Mouse (Mus musculus) heart, embryonic 16.5 days (tissue): ENCODE data around the gene Sept9. TPM values are rescaled to one million over a fixed set of nuclear protein-coding genes. Genes with fewer than 3 reads are reported as not detected.

ENCODE experiments used
- ATAC-seq: fragments of 200-750 bp; cut with Nextera tagmentation; replicated peaks from 2 replicates; pipeline ENCODE4 v1.8.0; 2017; ENCODE audit warnings: moderate number of reproducible peaks; ENCODE audit not compliant: insufficient read depth, low FRiP score; ENCODE audit errors: extremely low read depth
- H3K27ac ChIP-seq: fragments of 300-500 bp; sonication (generic); 2 replicates; pipeline ENCODE4 v1.5.1; 2014; ENCODE audit warnings: mild to moderate bottlenecking, low read length, control low read depth, moderate library complexity
- H3K27me3 ChIP-seq: fragments of 300-500 bp; sonication (generic); 2 replicates; pipeline ENCODE4 v1.6.1; 2014; ENCODE audit warnings: low read length, mixed read lengths; ENCODE audit not compliant: control insufficient read depth, insufficient read depth
- H3K36me3 ChIP-seq: fragments of 300-500 bp; sonication (generic); 2 replicates; pipeline ENCODE4 v1.6.1; 2014; ENCODE audit not compliant: control insufficient read depth, insufficient read depth
- H3K4me1 ChIP-seq: fragments of 300-500 bp; sonication (generic); 2 replicates; pipeline ENCODE4 v1.6.1; 2014; ENCODE audit warnings: low read length, mixed read lengths; ENCODE audit not compliant: control insufficient read depth, insufficient read depth
- H3K4me2 ChIP-seq: fragments of 300-500 bp; sonication (generic); 2 replicates; pipeline ENCODE4 v1.6.1; 2014; ENCODE audit warnings: low read depth, mild to moderate bottlenecking, control low read depth, low read length
- H3K4me3 ChIP-seq: fragments of 300-500 bp; sonication (generic); 2 replicates; pipeline ENCODE4 v1.5.1; 2014; ENCODE audit warnings: mild to moderate bottlenecking, control low read depth, low read length
- H3K9ac ChIP-seq: fragments of 300-500 bp; sonication (generic); 2 replicates; pipeline ENCODE4 v1.6.1; 2014; ENCODE audit warnings: low read length, control low read depth
- H3K9me3 ChIP-seq: fragments of 300-500 bp; sonication (generic); replicated peaks from 2 replicates; pipeline ENCODE4 v1.6.1; 2016; ENCODE audit warnings: low read length; ENCODE audit not compliant: control insufficient read depth
- WGBS: fragments of 180-500 bp; shearing (Covaris S2); extraction: QIAGEN DNeasy Blood & Tissue Kit; methylation state at CpG from one replicate; pipeline ENCODE4 v1.1.7; 2014; 5-methylcytosine and 5-hydroxymethylcytosine counted together
- polyA plus RNA-seq: library from polyadenylated mRNA; unstranded; fragments of >200 nt; fragmentation: Nextera tagmentation; extraction: Ambion mirVana; gene quantifications from 2 replicates; pipeline ENCODE4 v1.2.1, GENCODE M21; 2015

The Sept9 gene
- polyA plus RNA-seq, 1 experiment from 2014 or later = 71.0 TPM

GRCm38 (mm10) chr11:117265981-117266905 lies 66.8 kb downstream of the Sept9 start:
- Histone ChIP-seq H3K4me3 (peak overlapping the region; percentile 75), H3K4me1 (peaks cover 50% of the 10 kb centered on the region), H3K36me3 (no peaks in the 10 kb centered on the region), H3K27me3 (peaks cover 24% of the 10 kb centered on the region), H3K9me3 (no peaks in the 10 kb centered on the region), H3K4me2 (peak overlapping the region; percentile 83), H3K9ac (peak overlapping the region; percentile 78), H3K27ac (peak overlapping the region; percentile 86)
- WGBS = under 1% methylated on average over 65 of the region's 69 CpGs
- peak; percentile 84 for ATAC-seq

- under 1% methylated on average over 37 of the region's 37 CpGs for WGBS
- Histone ChIP-seq H3K4me3 (peak overlapping the region; percentile 75), H3K4me1 (peaks cover 50% of the 10 kb centered on the region), H3K9ac (peak overlapping the region; percentile 78), H3K4me2 (peak overlapping the region; percentile 83), H3K27me3 (peaks cover 24% of the 10 kb centered on the region), H3K36me3 (no peaks in the 10 kb centered on the region), H3K9me3 (no peaks in the 10 kb centered on the region), H3K27ac (peak overlapping the region; percentile 86)
- peak; percentile 56 for ATAC-seq
Measured at GRCm38 (mm10) chr11:117266906-117267721, 67.7 kb downstream of the Sept9 start.

- H3K4me1 ChIP-seq = peaks cover 50% of the 10 kb centered on the region
- H3K9me3 ChIP-seq = no peaks in the 10 kb centered on the region
- peak overlapping the region; percentile 83 for H3K4me2 ChIP-seq
- peak overlapping the region; percentile 75 for H3K4me3 ChIP-seq
- WGBS = 19% methylated on average over 4 of the region's 4 CpGs
- H3K27ac ChIP-seq = 0 out of 2 replicates have a peak overlapping the region, but pooled peaks have one; percentile 25
- peaks cover 24% of the 10 kb centered on the region for H3K27me3 ChIP-seq
- H3K36me3 ChIP-seq = no peaks in the 10 kb centered on the region
- no peak overlapping the region; the same call in 1 of the 2 replicates for H3K9ac ChIP-seq
- no peak for ATAC-seq
Measured at GRCm38 (mm10) chr11:117267828-117268227, 68.4 kb downstream of the Sept9 start.

- 35% methylated on average over 10 of the region's 10 CpGs for WGBS
- Histone ChIP-seq H3K4me3 (peak overlapping the region; percentile 75), H3K4me2 (peak overlapping the region; percentile 83), H3K27me3 (peaks cover 24% of the 10 kb centered on the region), H3K4me1 (peaks cover 49% of the 10 kb centered on the region), H3K9me3 (no peaks in the 10 kb centered on the region), H3K27ac (peak overlapping the region; percentile 11; the same call in 1 of the 2 replicates), H3K36me3 (no peaks in the 10 kb centered on the region), H3K9ac (no peak overlapping the region; the same call in 1 of the 2 replicates)
- no peak for ATAC-seq
Measured at GRCm38 (mm10) chr11:117268304-117268956, 69.0 kb downstream of the Sept9 start.

- no peak overlapping the region for H3K9ac ChIP-seq
- H3K4me1 ChIP-seq = peaks cover 48% of the 10 kb centered on the region
- 53% methylated on average over 8 of the region's 8 CpGs for WGBS
- no peak for ATAC-seq
- no peaks in the 10 kb centered on the region for H3K9me3 ChIP-seq
- H3K4me3 ChIP-seq = no peak overlapping the region
- H3K36me3 ChIP-seq = no peaks in the 10 kb centered on the region
- no peak overlapping the region for H3K27ac ChIP-seq
- peak overlapping the region; percentile 4; the same call in 1 of the 2 replicates for H3K4me2 ChIP-seq
- H3K27me3 ChIP-seq = peaks cover 24% of the 10 kb centered on the region
Measured at GRCm38 (mm10) chr11:117269053-117269702, 69.7 kb downstream of the Sept9 start.

- 13% methylated on average over 6 of the region's 6 CpGs for WGBS
- Histone ChIP-seq H3K27ac (no peak overlapping the region), H3K36me3 (no peaks in the 10 kb centered on the region), H3K4me2 (no peak overlapping the region), H3K4me3 (no peak overlapping the region), H3K9ac (no peak overlapping the region), H3K27me3 (peaks cover 17% of the 10 kb centered on the region), H3K9me3 (no peaks in the 10 kb centered on the region), H3K4me1 (peaks cover 44% of the 10 kb centered on the region)
- no peak for ATAC-seq
Measured at GRCm38 (mm10) chr11:117269946-117270345, 70.5 kb downstream of the Sept9 start.

GRCm38 (mm10) chr11:117274973-117275372 lies 75.5 kb downstream of the Sept9 start:
- H3K36me3 ChIP-seq = no peaks in the 10 kb centered on the region
- no peaks in the 10 kb centered on the region for H3K9me3 ChIP-seq
- no peak overlapping the region for H3K27ac ChIP-seq
- no peak overlapping the region for H3K4me2 ChIP-seq
- peaks cover 42% of the 10 kb centered on the region for H3K4me1 ChIP-seq
- peaks cover 4% of the 10 kb centered on the region; the same call in 1 of the 2 replicates for H3K27me3 ChIP-seq
- no peak overlapping the region for H3K9ac ChIP-seq
- no peak; the same call in 1 of the 2 replicates for ATAC-seq
- no peak overlapping the region for H3K4me3 ChIP-seq
- 69% methylated on average over 5 of the region's 5 CpGs for WGBS

- H3K9ac ChIP-seq = no peak overlapping the region
Measured at GRCm38 (mm10) chr11:117275999-117276398, 76.5 kb downstream of the Sept9 start.

More at GRCm38 (mm10) chr11:117275999-117276398, 76.5 kb downstream of the Sept9 start:
- 45% methylated on average over 6 of the region's 6 CpGs for WGBS
- peaks cover 39% of the 10 kb centered on the region for H3K4me1 ChIP-seq
- peak overlapping the region; percentile 15; the same call in 1 of the 2 replicates for H3K27ac ChIP-seq
- peaks cover 2% of the 10 kb centered on the region; the same call in 1 of the 2 replicates for H3K27me3 ChIP-seq
- H3K4me3 ChIP-seq = no peak overlapping the region
- no peaks in the 10 kb centered on the region for H3K36me3 ChIP-seq
- ATAC-seq = no peak
- no peak overlapping the region for H3K4me2 ChIP-seq
- H3K9me3 ChIP-seq = no peaks in the 10 kb centered on the region
